Mouse (Mus musculus): ENCODE measurements at regions not wholly inside any gene's neighbourhood (a gene's known extent, or its start where the extent isn't known, plus 50 kb on each side); places are given as distances from the start of the nearest gene placed in this dataset.

- no peaks in the 10 kb centered on the region for H3K27me3 ChIP-seq (ENCODE audit: control insufficient read depth, insufficient read depth, low read length)
- ATAC-seq (ENCODE audit: insufficient read depth, low FRiP score, low TSS enrichment) (no peak), DNase-seq (ENCODE audit: low spot score) (no peak)
- peaks cover 41% of the 10 kb centered on the region for H3K4me1 ChIP-seq (ENCODE audit: control insufficient read depth, insufficient read depth, low read length)
- H3K4me3 ChIP-seq (ENCODE audit: low read depth, low read length): no peak overlapping the region
- 40% methylated on average over 8 of the region's 8 CpGs for WGBS
- no peak overlapping the region for H3K9ac ChIP-seq (ENCODE audit: low read length)
- no peaks in the 10 kb centered on the region for H3K9me3 ChIP-seq (ENCODE audit: control insufficient read depth, low read length)
- no peak overlapping the region for H3K27ac ChIP-seq (ENCODE audit: low read depth, low read length)
- H3K36me3 ChIP-seq (ENCODE audit: control insufficient read depth, insufficient read depth, low read length): no peaks in the 10 kb centered on the region
- H3K4me2 ChIP-seq (ENCODE audit: low read depth): no peak overlapping the region
Measured at GRCm38 (mm10) chr4:8922695-8923363, 684.0 kb upstream of the Car8 start.

GRCm38 (mm10) chr4:8921477-8922385 lies 682.9 kb upstream of the Car8 start:
- Histone ChIP-seq H3K4me1 (ENCODE audit: control insufficient read depth, insufficient read depth, low read length) (peaks cover 33% of the 10 kb centered on the region), H3K4me2 (ENCODE audit: low read depth) (peak overlapping the region; percentile 39), H3K4me3 (ENCODE audit: low read depth, low read length) (no peak overlapping the region), H3K27ac (ENCODE audit: low read depth, low read length) (no peak overlapping the region; the same call in 1 of the 2 replicates), H3K27me3 (ENCODE audit: control insufficient read depth, insufficient read depth, low read length) (no peaks in the 10 kb centered on the region), H3K36me3 (ENCODE audit: control insufficient read depth, insufficient read depth, low read length) (no peaks in the 10 kb centered on the region), H3K9me3 (ENCODE audit: control insufficient read depth, low read length) (no peaks in the 10 kb centered on the region), H3K9ac (ENCODE audit: low read length) (peak overlapping the region; percentile 42; the same call in 1 of the 2 replicates)
- WGBS: 5% methylated on average over 31 of the region's 31 CpGs
- no peak for DNase-seq (ENCODE audit: low spot score)
- peak; percentile 43 for ATAC-seq (ENCODE audit: insufficient read depth, low FRiP score, low TSS enrichment)

DNA sequence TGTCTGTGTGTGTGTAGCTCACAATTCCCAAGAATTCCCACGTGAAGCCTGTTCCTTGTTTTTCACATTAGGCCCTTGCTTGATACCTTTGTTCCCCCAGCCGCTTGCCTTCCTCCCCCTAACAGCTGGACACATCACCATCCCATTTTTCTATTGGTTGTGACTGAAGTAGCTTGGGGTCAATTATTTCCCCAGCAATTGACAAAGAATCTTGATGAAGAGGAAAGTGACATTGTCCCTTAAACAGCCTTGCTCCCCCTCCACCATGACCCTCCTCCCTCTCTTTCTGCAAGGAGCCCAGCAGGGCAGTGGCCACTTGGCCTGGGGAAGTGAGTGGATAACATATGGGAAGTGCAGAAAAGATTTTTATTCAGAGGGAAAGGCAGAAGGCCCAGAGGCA lies 681.5 kb upstream of the Car8 start:
- DNase-seq (ENCODE audit: low spot score) (no peak), ATAC-seq (ENCODE audit: insufficient read depth, low FRiP score, low TSS enrichment) (no peak)
- H3K9ac ChIP-seq (ENCODE audit: low read length): no peak overlapping the region
- peaks cover 42% of the 10 kb centered on the region for H3K4me1 ChIP-seq (ENCODE audit: control insufficient read depth, insufficient read depth, low read length)
- H3K4me2 ChIP-seq (ENCODE audit: low read depth): no peak overlapping the region
- no peak overlapping the region for H3K4me3 ChIP-seq (ENCODE audit: low read depth, low read length)
- WGBS: 19% methylated on average over 2 of the region's 2 CpGs
- H3K27me3 ChIP-seq (ENCODE audit: control insufficient read depth, insufficient read depth, low read length): no peaks in the 10 kb centered on the region
- peak overlapping the region; percentile 31; the same call in 1 of the 2 replicates for H3K27ac ChIP-seq (ENCODE audit: low read depth, low read length)
- H3K9me3 ChIP-seq (ENCODE audit: control insufficient read depth, low read length): no peaks in the 10 kb centered on the region
- no peaks in the 10 kb centered on the region for H3K36me3 ChIP-seq (ENCODE audit: control insufficient read depth, insufficient read depth, low read length)

DNA sequence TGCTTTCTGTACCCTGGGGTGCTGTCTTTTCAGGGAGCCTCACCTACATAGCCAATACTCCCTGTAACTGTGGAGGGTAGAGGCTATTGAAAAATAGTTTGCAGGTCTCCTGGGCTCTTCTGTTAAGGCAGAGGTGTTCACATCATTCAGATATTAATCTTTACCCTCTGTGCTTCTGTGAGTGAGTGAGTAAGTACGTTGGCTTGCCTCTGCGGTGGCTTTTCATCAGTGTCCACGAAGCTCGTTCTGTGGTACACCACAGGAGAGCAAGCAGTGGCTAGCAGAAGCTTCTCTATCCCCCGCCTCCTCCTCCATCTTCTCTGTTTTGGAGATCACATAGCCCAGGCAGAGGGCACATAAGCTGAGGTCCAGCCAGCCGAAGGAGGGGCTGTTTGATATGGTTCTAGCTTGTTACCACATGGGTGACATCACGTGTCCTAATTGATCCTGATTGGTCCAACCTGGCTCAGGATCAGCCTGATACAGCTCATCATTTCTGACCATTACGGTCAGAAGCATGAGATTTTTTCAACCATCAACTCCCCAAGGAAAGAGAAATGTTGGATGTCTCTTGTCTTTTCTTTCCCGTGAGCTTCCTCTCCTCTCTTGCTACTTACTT lies 680.6 kb upstream of the Car8 start:
- Histone ChIP-seq H3K9me3 (ENCODE audit: control insufficient read depth, low read length) (no peaks in the 10 kb centered on the region), H3K4me1 (ENCODE audit: control insufficient read depth, insufficient read depth, low read length) (peaks cover 43% of the 10 kb centered on the region), H3K36me3 (ENCODE audit: control insufficient read depth, insufficient read depth, low read length) (no peaks in the 10 kb centered on the region), H3K9ac (ENCODE audit: low read length) (no peak overlapping the region), H3K27ac (ENCODE audit: low read depth, low read length) (no peak overlapping the region), H3K4me3 (ENCODE audit: low read depth, low read length) (no peak overlapping the region), H3K27me3 (ENCODE audit: control insufficient read depth, insufficient read depth, low read length) (no peaks in the 10 kb centered on the region), H3K4me2 (ENCODE audit: low read depth) (no peak overlapping the region)
- WGBS: 71% methylated on average over 9 of the region's 9 CpGs
- DNase-seq (ENCODE audit: low spot score) (no peak), ATAC-seq (ENCODE audit: insufficient read depth, low FRiP score, low TSS enrichment) (no peak)

Data from neural tube, embryonic 11.5 days (tissue).